Mouse (Mus musculus) heart, adult 2 months (tissue): Measurements from ENCODE around the gene Shisa3. TPM values are rescaled to one million over a fixed set of nuclear protein-coding genes. Genes with fewer than 3 reads are reported as not detected.
A peak's percentile ranks its signal among the peaks of the same experiment; 100 is the strongest.

ENCODE experiments used
- DNase-seq, 2 experiments: peaks; one replicate each; pipeline ENCODE4 v3.0.0; 2021
- H3K27ac ChIP-seq: fragments of 200-600 bp; 2 replicates; pipeline ENCODE4 v1.8.1; 2022
- H3K27me3 ChIP-seq: fragments of 200-500 bp; 2 replicates; pipeline ENCODE4 v1.6.1; 2012; ENCODE audit warnings: mild to moderate bottlenecking, low read length, inconsistent platforms, mixed read lengths; ENCODE audit not compliant: control insufficient read depth, insufficient read depth
- H3K36me3 ChIP-seq: fragments of 200-500 bp; 2 replicates; pipeline ENCODE4 v1.6.1; 2012; ENCODE audit warnings: low read length, inconsistent platforms; ENCODE audit not compliant: control insufficient read depth, insufficient read depth
- H3K4me1 ChIP-seq: fragments of 200-500 bp; 2 replicates; pipeline ENCODE4 v1.6.1; 2011; ENCODE audit warnings: low read length; ENCODE audit not compliant: control insufficient read depth, insufficient read depth
- H3K4me3 ChIP-seq: fragments of 200-600 bp; 2 replicates; pipeline ENCODE4 v1.8.1; 2022
- H3K79me2 ChIP-seq: fragments of 200-500 bp; replicated peaks from 2 replicates; pipeline ENCODE4 v1.6.1; 2012; ENCODE audit warnings: mild to moderate bottlenecking, inconsistent platforms, low read length, moderate library complexity, mixed read lengths; ENCODE audit not compliant: control insufficient read depth, insufficient read depth
- H3K9ac ChIP-seq: fragments of 200-500 bp; 2 replicates; pipeline ENCODE4 v1.6.1; 2012; ENCODE audit warnings: low read depth, mild to moderate bottlenecking, control low read depth, inconsistent platforms, low read length, mixed read lengths
- CTCF ChIP-seq: fragments of 200-600 bp; IDR thresholded peaks from 2 replicates; pipeline ENCODE4 v1.8.1; 2022; ENCODE audit warnings: antibody characterized with exemption, mild to moderate bottlenecking, moderate library complexity
- EP300 ChIP-seq: fragments of 200-500 bp; IDR thresholded peaks from 2 replicates; pipeline ENCODE4 v1.6.1; 2011; ENCODE audit warnings: low read depth, low read length, control low read depth; ENCODE audit not compliant: insufficient read depth
- POLR2A ChIP-seq: fragments of 200-500 bp; IDR thresholded peaks from 2 replicates; pipeline ENCODE4 v1.6.1; 2011; ENCODE audit warnings: mild to moderate bottlenecking, low read depth, low read length, control low read depth; ENCODE audit not compliant: insufficient read depth
- whole genome bisulfite sequencing: fragments of 180-500 bp; shearing (Covaris S2); methylation state at CpG from one replicate; pipeline ENCODE4 v1.1.7; 2018; 5-methylcytosine and 5-hydroxymethylcytosine counted together
- intact Hi-C: fragments of 180-260 bp; cut with DNase I; formaldehyde crosslinking; loops from one replicate; pipeline ENCODE4 v1.15.1; 2025
- polyA plus RNA-seq: library from polyadenylated mRNA; depleted of rRNA; stranded (reverse); fragments of >200 nt; gene quantifications from 2 replicates; pipeline ENCODE4 v1.2.3, GENCODE M21; 2012
- total RNA-seq, 2 experiments: library from RNA; stranded (reverse); gene quantifications; 2 replicates each; pipeline ENCODE4 v1.2.3; 2021

Gene Shisa3
- total and polyA plus RNA-seq, 3 experiments, result 0.59 to 1.2 (median 0.80) TPM

DNA sequence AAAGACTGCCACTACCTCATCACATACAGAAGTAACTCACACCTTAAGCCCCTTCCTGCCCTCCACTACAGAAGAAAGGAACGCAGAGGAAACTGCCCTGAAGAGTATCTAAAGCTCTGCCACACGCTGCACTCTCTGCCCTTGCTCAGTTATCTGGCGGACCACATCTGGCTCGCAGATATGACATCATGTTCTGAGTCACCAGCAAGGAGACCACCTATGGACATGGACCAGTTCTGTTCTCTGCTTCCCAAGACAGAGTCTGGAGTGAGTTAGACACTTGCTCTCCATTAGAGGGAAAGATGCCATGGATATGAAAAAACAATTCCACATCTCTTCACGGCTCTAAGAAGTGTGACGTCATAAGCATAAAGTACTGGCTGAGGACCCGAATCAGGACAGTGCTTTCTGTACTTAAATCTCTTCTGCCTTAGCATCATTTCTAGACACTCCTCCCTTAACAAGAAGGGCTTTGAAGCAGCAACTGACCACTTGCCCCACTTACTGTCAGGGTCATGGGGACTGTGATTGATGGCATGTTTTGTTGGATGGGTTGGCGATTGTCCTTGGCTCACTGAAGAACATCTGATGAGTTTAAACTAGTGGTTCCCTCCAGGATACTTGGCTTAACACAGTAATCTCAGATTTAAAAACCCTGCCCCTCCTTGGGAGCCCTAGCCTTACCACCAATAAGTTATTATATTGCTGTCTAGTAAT is 33.1 kb downstream of the Shisa3 start:
- no peak for DNase-seq
- TF ChIP-seq POLR2A, result no peak
- TF ChIP-seq EP300, result no peak
- TF ChIP-seq CTCF, result no peak
- Histone ChIP-seq H3K36me3 (no peaks in the 10 kb centered on the region), H3K27me3 (no peaks in the 10 kb centered on the region; the same call in 1 of the 2 replicates), H3K9ac (no peak overlapping the region), H3K27ac (no peak overlapping the region), H3K79me2 (no peaks in the 10 kb centered on the region), H3K4me1 (no peaks in the 10 kb centered on the region), H3K4me3 (no peak overlapping the region)
- WGBS, result 65% methylated on average over 8 of the region's 8 CpGs
- intact Hi-C loops, result no loop called here

- no peak overlapping the region for H3K4me3 ChIP-seq
- H3K4me1 ChIP-seq, result no peaks in the 10 kb centered on the region
- H3K27ac ChIP-seq, result no peak overlapping the region
- TF ChIP-seq EP300, result no peak
- no peak for TF ChIP-seq POLR2A
- TF ChIP-seq CTCF, result no peak
- H3K9ac ChIP-seq, result no peak overlapping the region
- WGBS, result 75% methylated on average over 8 of the region's 8 CpGs
- no peaks in the 10 kb centered on the region; the same call in 1 of the 2 replicates for H3K27me3 ChIP-seq
- H3K79me2 ChIP-seq, result no peaks in the 10 kb centered on the region
- intact Hi-C loops, result no loop called here
- H3K36me3 ChIP-seq, result no peaks in the 10 kb centered on the region
- DNase-seq, result no peak
These were observed 33.9 kb downstream of the Shisa3 start for GRCm38 (mm10) chr5:67641406-67642120.

- no peak overlapping the region for H3K9ac ChIP-seq
- H3K27me3 ChIP-seq, result no peaks in the 10 kb centered on the region; the same call in 1 of the 2 replicates
- no peaks in the 10 kb centered on the region for H3K4me1 ChIP-seq
- no peak for TF ChIP-seq EP300
- TF ChIP-seq POLR2A, result no peak
- no peak for TF ChIP-seq CTCF
- no peak overlapping the region for H3K27ac ChIP-seq
- H3K36me3 ChIP-seq, result no peaks in the 10 kb centered on the region
- H3K4me3 ChIP-seq, result no peak overlapping the region
- WGBS, result 86% methylated on average over 5 of the region's 5 CpGs
- intact Hi-C loops, result no loop called here
- no peak for DNase-seq
- no peaks in the 10 kb centered on the region for H3K79me2 ChIP-seq
These were observed 36.0 kb downstream of the Shisa3 start for GRCm38 (mm10) chr5:67643537-67644255.

DNA sequence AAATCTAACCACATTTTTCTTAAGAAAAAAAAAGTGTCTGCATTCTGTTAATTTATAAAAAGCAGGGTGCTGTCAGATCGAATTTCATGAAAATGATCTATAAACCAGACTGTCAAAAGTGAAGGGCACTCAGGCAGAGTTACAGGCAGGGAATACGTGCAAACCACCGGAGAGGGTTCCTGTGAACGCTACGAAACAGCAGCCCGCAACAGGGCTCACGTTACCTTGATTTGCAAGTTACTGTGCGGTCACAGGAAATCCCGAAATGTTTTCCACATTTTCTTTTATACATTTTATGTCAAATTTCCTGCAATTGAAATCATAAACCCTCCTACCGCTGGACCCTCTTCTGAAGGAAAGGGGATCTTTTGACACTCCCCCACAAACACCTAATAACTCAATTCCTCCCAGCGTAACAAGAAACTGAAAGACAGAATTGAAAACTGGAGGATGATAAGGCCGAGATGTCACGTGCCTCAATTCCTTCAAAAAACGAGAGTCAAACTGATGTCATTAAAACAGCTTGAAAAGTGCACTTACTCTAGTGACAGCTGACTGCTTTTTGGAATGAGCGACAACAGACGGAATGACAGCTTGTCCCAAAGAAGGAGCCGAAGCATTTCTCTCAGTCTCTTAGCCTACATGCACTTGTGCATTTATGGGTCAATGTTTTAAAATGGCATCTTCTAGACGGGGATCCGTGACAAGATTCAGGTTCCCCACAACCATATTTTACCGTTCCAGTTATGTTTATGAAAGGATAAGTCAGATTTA is 39.3 kb downstream of the Shisa3 start:
- Histone ChIP-seq H3K4me1 (no peaks in the 10 kb centered on the region), H3K27ac (no peak overlapping the region), H3K36me3 (no peaks in the 10 kb centered on the region), H3K4me3 (no peak overlapping the region), H3K79me2 (no peaks in the 10 kb centered on the region), H3K27me3 (no peaks in the 10 kb centered on the region; the same call in 1 of the 2 replicates), H3K9ac (no peak overlapping the region)
- DNase-seq, result no peak
- 84% methylated on average over 20 of the region's 20 CpGs for WGBS
- intact Hi-C loops, result no loop called here
- no peak for TF ChIP-seq CTCF
- TF ChIP-seq EP300, result no peak
- no peak for TF ChIP-seq POLR2A

DNA sequence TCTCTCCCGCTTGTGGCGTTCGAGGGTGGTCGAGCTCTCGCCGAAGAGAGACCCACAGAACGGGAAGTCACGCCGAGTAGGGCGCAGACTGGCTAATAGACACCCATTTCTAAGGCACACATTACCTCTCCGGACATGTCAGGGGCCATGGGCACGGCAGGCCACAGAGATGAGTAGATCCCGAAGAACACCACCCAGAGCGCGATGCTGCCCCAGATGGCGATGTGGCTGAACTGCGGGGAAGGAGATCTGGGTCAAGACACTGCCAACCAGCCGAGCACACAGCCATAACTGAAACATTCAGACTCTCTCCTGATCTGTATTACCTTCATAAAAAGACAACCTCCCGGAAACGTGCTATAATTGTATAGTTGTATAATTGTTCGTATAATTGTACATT is 39.9 kb downstream of the Shisa3 start:
- 81% methylated on average over 21 of the region's 21 CpGs for WGBS
- Histone ChIP-seq H3K79me2 (no peaks in the 10 kb centered on the region), H3K9ac (no peak overlapping the region), H3K27me3 (no peaks in the 10 kb centered on the region; the same call in 1 of the 2 replicates), H3K27ac (no peak overlapping the region), H3K4me1 (no peaks in the 10 kb centered on the region), H3K4me3 (no peak overlapping the region), H3K36me3 (no peaks in the 10 kb centered on the region)
- intact Hi-C loops, result no loop called here
- TF ChIP-seq CTCF (peak; percentile 31), POLR2A (no peak), EP300 (no peak)
- DNase-seq, result no peak
